ENCODE assay signal across 16 mouse cellular contexts in the genomic region with DNA sequence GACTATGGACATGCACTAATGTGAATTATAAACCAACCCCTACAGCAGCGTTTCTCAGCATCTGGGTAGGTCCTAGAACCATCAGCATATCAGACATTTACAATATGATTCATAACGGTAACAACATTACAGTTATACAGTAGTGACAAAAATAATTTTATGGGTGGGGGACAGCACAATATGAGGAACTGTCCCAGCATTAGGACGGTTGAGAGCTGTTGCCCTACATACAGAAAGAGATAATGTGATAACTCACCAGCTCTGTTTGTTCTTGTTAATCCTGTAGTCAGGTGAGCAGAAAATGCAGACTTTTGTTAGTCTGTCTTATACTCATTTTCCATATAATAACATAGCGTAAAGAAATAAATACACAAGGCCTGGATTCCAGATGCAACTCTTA.
"Had no signal": no experiment of that assay in that cellular context is flagged by ENCODE, and none has a peak within 500 bp of the region (broad histone marks: within the 10 kb centered on the region; RNA-seq: fewer than 3 reads in every experiment).

No protein-coding gene starts in this region.

- H3K4me2 ChIP-seq: lung, embryonic 14.5 days; midbrain, embryonic 11.5 days; midbrain, embryonic 13.5 days; neural tube, embryonic 13.5 days; neural tube, embryonic 15.5 days had no signal

- H3K27me3 ChIP-seq: midbrain, embryonic 13.5 days; neural tube, embryonic 13.5 days; neural tube, embryonic 15.5 days had no signal

- H3K4me1 ChIP-seq: neural tube, embryonic 15.5 days had no signal

- H3K36me3 ChIP-seq: midbrain, embryonic 13.5 days; neural tube, embryonic 13.5 days; neural tube, embryonic 15.5 days had no signal

- DNase-seq: lung, adult 18-20 months; lung, embryonic 14.5 days; lung, postnatal 10 days; lung, postnatal 4 days; right cerebral cortex, adult 18-20 months; right cerebral cortex, postnatal 25 days; right cerebral cortex, postnatal 4 days; spleen, adult 18-20 months; thymus, adult 18-20 months; thymus, postnatal 14 days; thymus, postnatal 36 days had no signal

- H3K4me3 ChIP-seq: midbrain, embryonic 13.5 days; myocyte; neural tube, embryonic 13.5 days; neural tube, embryonic 15.5 days had no signal

- H3K9me3 ChIP-seq: midbrain, embryonic 13.5 days; neural tube, embryonic 13.5 days; neural tube, embryonic 15.5 days had no signal

- H3K9ac ChIP-seq: lung, embryonic 14.5 days; midbrain, embryonic 13.5 days; neural tube, embryonic 13.5 days; neural tube, embryonic 15.5 days had no signal

- H3K27ac ChIP-seq: midbrain, embryonic 13.5 days; neural tube, embryonic 13.5 days; neural tube, embryonic 15.5 days had no signal
